Mouse (Mus musculus) frontal cortex, postnatal 25 days (tissue): ENCODE results near the gene Hapln4.
"Not testable (repeated sequence)": the region's sequence is repeated elsewhere in the genome, so short reads cannot be mapped to it uniquely, and the experiment has no call there.

Source experiments
- DNase-seq, 2 experiments: peaks; one replicate each; pipeline ENCODE4 v3.0.0; 2022; ENCODE audit warnings: low spot score in 2 of 2

Gene Hapln4

GRCm38 (mm10) chr8:70083285-70083684 lies at the start of gene Hapln4:
Gene Hapln4, plus strand, starts transcription at chr8:70083457.
- DNase-seq = peak in 1 of 2 experiments; percentile 43

- DNase-seq = no peak
Measured at GRCm38 (mm10) chr8:70037994-70038393, 45.3 kb upstream of the Hapln4 start.

GRCm38 (mm10) chr8:70041885-70042546 lies 41.2 kb upstream of the Hapln4 start:
- peak; percentile 19 to 30 for DNase-seq

GRCm38 (mm10) chr8:70042583-70043455 lies 40.4 kb upstream of the Hapln4 start, which contains the start of the genes Mau2 and Sugp1:
Gene Mau2, minus strand, starts transcription at chr8:70042734.
Gene Sugp1, plus strand, starts transcription at chr8:70042813.
- peak; percentile 88 to 91 for DNase-seq

- no peak for DNase-seq
Measured at GRCm38 (mm10) chr8:70043996-70044395, 39.3 kb upstream of the Hapln4 start.

- no peak for DNase-seq
Measured at GRCm38 (mm10) chr8:70049662-70050061, 33.6 kb upstream of the Hapln4 start.

- not testable (repeated sequence) for DNase-seq
Measured at GRCm38 (mm10) chr8:70050434-70050833, 32.8 kb upstream of the Hapln4 start.

GRCm38 (mm10) chr8:70057721-70058120 lies 25.5 kb upstream of the Hapln4 start:
- DNase-seq = no peak

- DNase-seq = no peak
Measured at GRCm38 (mm10) chr8:70071836-70072440, 11.3 kb upstream of the Hapln4 start.

- no peak for DNase-seq
Measured at GRCm38 (mm10) chr8:70072441-70073069, 10.7 kb upstream of the Hapln4 start, which contains the start of gene Tm6sf2. Gene Tm6sf2, plus strand, starts transcription at chr8:70072924.

- DNase-seq = no peak
Measured at GRCm38 (mm10) chr8:70073120-70073519, 10.1 kb upstream of the Hapln4 start.

GRCm38 (mm10) chr8:70073682-70074081 lies 9.6 kb upstream of the Hapln4 start:
- DNase-seq = no peak

GRCm38 (mm10) chr8:70081976-70082375 lies 1.3 kb upstream of the Hapln4 start:
- DNase-seq = no peak

GRCm38 (mm10) chr8:70084191-70085065 lies 1.2 kb downstream of the Hapln4 start:
- DNase-seq = no peak

GRCm38 (mm10) chr8:70086151-70086550 lies 2.9 kb downstream of the Hapln4 start:
- no peak for DNase-seq

GRCm38 (mm10) chr8:70087237-70087636 lies 4.0 kb downstream of the Hapln4 start:
- no peak for DNase-seq

- DNase-seq = peak; percentile 53 to 58
Measured at GRCm38 (mm10) chr8:70087836-70088650, 4.8 kb downstream of the Hapln4 start.

- DNase-seq = no peak
Measured at GRCm38 (mm10) chr8:70089296-70089960, 6.2 kb downstream of the Hapln4 start.

GRCm38 (mm10) chr8:70092786-70093185 lies 9.5 kb downstream of the Hapln4 start:
- no peak for DNase-seq
